Mouse (Mus musculus) G1E (cell line): Measurements from ENCODE around the gene Klk9. TPM values are rescaled to one million over a fixed set of nuclear protein-coding genes. Genes with fewer than 3 reads are reported as not detected.

Source experiments
- ATAC-seq: 2 replicates; pipeline ENCODE4 v1.8.0; 2016; ENCODE audit warnings: mild to moderate bottlenecking; ENCODE audit not compliant: insufficient number of reproducible peaks, poor library complexity, low FRiP score, severe bottlenecking; ENCODE audit errors: extremely low read depth
- DNase-seq: peaks from one replicate; pipeline ENCODE4 v3.0.0; 2012; ENCODE audit warnings: low spot score
- H3K27me3 ChIP-seq: 2 replicates; pipeline ENCODE4 v1.6.1; 2012; ENCODE audit warnings: mild to moderate bottlenecking, low read length, inconsistent platforms; ENCODE audit not compliant: insufficient read depth
- H3K36me3 ChIP-seq: replicated peaks from 2 replicates; pipeline ENCODE3; 2012; ENCODE audit warnings: mild to moderate bottlenecking, inconsistent platforms
- H3K4me1 ChIP-seq: 2 replicates; pipeline ENCODE4 v1.6.1; 2012; ENCODE audit warnings: low read depth, low read length, inconsistent platforms, mixed read lengths; ENCODE audit not compliant: insufficient read depth
- H3K4me3 ChIP-seq: 2 replicates; pipeline ENCODE4 v1.5.1; 2012; ENCODE audit warnings: low read depth, mild to moderate bottlenecking, inconsistent platforms, low read length, moderate library complexity, mixed read lengths
- H3K9me3 ChIP-seq: replicated peaks from 2 replicates; pipeline ENCODE4 v1.6.1; 2012; ENCODE audit warnings: inconsistent platforms
- CTCF ChIP-seq: IDR thresholded peaks from 2 replicates; pipeline ENCODE4 v1.5.1; 2012; ENCODE audit warnings: low read depth, low read length, inconsistent platforms, mixed read lengths
- GATA1 ChIP-seq: IDR thresholded peaks from 2 replicates; pipeline ENCODE4 v1.6.1; 2012; ENCODE audit warnings: borderline replicate concordance, low read length, inconsistent platforms, mixed read lengths
- GATA2 ChIP-seq: IDR thresholded peaks from 2 replicates; pipeline ENCODE4 v1.6.1; 2012; ENCODE audit warnings: low read depth, low read length, inconsistent platforms, borderline replicate concordance
- POLR2AphosphoS5 ChIP-seq: IDR thresholded peaks from 2 replicates; pipeline ENCODE4 v1.6.1; 2012; ENCODE audit warnings: low read depth, low read length, inconsistent platforms; ENCODE audit not compliant: insufficient replicate concordance
- TAL1 ChIP-seq: conservative IDR thresholded peaks from 2 replicates; pipeline ENCODE4 v1.6.1; 2012; ENCODE audit warnings: low read depth, low read length, inconsistent platforms, mixed read lengths
- polyA plus RNA-seq: library from polyadenylated mRNA; stranded (reverse); fragments of >175 nt; gene quantifications from 2 replicates; pipeline ENCODE4 v1.2.3, GENCODE M21; 2012
- total RNA-seq, 2 experiments: library from RNA; stranded (forward) in 1 of 2; stranded (reverse) in 1 of 2; fragments of 200-1000 nt in 1 of 2; fragments of >200 nt in 1 of 2; fragmentation: Nextera tagmentation in 1 of 2; gene quantifications; 2 replicates each; pipeline ENCODE4 v1.2.3; 2014 to 2017

The Klk9 gene
- total and polyA plus RNA-seq, 3 experiments, result not detected

DNA sequence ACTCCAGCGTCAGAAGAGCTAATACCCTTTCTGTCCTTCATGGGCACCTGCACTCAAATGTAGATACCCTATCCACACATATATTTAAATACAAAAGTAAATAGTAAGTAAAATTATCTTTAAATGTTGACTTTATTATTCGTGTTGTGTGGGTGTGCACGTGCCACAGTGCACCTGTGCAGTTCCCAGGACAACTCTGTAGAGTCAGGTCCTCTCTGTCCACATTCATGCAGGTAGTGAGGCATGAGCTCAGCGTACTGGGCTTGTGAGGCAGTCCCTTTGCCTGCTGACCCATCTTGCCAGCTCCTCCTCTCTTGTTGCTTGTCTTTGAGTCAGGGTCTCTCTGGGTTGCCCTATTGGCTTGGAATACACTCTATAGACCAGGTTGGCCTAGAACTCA is 36.0 kb downstream of the Klk9 start:
- no peaks in the 10 kb centered on the region for H3K27me3 ChIP-seq
- DNase-seq, result no peak
- no peaks in the 10 kb centered on the region for H3K9me3 ChIP-seq
- H3K4me3 ChIP-seq, result no peak overlapping the region
- no peaks in the 10 kb centered on the region for H3K36me3 ChIP-seq
- H3K4me1 ChIP-seq, result no peaks in the 10 kb centered on the region
- TF ChIP-seq GATA1 (no peak), TAL1 (no peak), POLR2AphosphoS5 (no peak), CTCF (no peak), GATA2 (no peak)
- ATAC-seq, result no peak

DNA sequence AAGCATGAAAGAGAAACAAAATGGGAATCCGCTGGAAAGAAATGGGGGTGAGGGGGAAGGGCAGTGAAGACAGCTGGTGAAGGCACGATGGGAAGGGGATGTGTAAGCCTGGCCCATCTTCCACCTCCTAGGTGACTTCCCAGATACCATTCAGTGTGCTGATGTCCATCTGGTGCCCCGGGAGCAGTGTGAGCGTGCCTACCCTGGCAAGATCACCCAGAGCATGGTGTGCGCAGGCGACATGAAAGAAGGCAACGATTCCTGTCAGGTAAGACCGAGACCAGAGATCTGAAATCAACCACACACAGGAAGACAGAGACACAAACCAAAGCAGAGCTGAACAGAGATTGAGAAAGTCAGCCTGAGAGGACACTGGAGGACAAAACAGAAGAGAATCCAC is 37.3 kb downstream of the Klk9 start:
- Histone ChIP-seq H3K9me3 (no peaks in the 10 kb centered on the region), H3K4me3 (no peak overlapping the region), H3K36me3 (no peaks in the 10 kb centered on the region), H3K27me3 (no peaks in the 10 kb centered on the region), H3K4me1 (no peaks in the 10 kb centered on the region)
- DNase-seq (no peak), ATAC-seq (no peak)
- TF ChIP-seq POLR2AphosphoS5 (no peak), TAL1 (no peak), GATA1 (no peak), CTCF (no peak)

DNA sequence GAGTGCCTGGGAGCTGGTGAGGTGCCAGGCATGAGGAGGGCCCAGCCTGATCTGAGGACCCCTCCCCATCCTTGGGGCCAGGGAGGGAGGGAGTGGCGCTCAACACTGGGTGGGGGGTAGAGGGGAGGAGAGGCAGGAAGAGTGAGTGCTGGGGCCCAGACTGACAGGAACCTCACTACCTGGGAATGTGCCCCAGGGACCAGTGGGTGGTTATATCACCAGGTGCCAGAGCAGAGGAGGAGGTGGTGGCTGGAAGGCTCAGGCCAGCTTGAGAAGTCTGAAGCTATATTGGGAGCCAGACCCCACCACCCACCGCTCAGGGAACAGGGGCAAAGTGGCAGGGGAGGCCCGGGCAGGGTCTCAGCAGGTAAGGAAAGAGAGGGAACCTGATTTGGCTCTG is 50.0 kb downstream of the Klk9 start, which contains the start of gene Klk5:
Klk5 (plus strand) TSS at position 271 of the 400 bp plus-strand sequence.
- H3K9me3 ChIP-seq, result no peaks in the 10 kb centered on the region
- ATAC-seq (no peak), DNase-seq (no peak)
- H3K27me3 ChIP-seq, result no peaks in the 10 kb centered on the region
- H3K4me3 ChIP-seq, result no peak within 1 kb of the TSS
- TF ChIP-seq CTCF (no peak), GATA1 (no peak), TAL1 (no peak), GATA2 (no peak), POLR2AphosphoS5 (no peak)
- no peaks in the 10 kb centered on the region for H3K36me3 ChIP-seq
- H3K4me1 ChIP-seq, result no peaks in the 10 kb centered on the region

DNA sequence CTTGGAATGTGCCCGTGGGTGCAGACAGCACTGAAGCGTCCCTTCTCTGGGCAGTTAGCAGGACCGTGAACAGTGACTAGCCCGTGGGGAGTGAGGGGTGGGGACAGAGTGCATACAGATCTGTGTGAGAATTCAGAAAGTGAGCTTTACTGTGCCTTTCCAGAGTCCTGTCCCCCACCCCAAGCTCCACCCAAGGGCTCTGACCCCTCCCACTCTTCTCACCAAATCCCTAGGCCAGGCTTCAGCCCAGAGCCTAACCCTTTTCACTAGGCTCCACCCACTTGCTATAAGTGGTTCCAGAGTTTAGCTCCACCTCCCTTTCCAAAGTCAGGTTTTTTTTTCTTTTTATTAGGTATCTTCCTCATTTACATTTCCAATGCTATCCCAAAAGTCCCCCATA is 52.1 kb downstream of the Klk9 start:
- ATAC-seq (no peak), DNase-seq (no peak)
- Histone ChIP-seq H3K36me3 (no peaks in the 10 kb centered on the region), H3K9me3 (no peaks in the 10 kb centered on the region), H3K4me1 (no peaks in the 10 kb centered on the region), H3K27me3 (no peaks in the 10 kb centered on the region), H3K4me3 (no peak overlapping the region)
- TF ChIP-seq TAL1 (no peak), GATA1 (no peak), POLR2AphosphoS5 (no peak), CTCF (no peak), GATA2 (no peak)

Other genes starting within 250 kb of the Klk9 start
Only the 20 nearest of the 23 such genes appear.
- 7.0 and 11.0 TPM in 2 replicates for gene Zfp719, start 212.3 kb upstream of the Klk9 start, total RNA-seq (2014; fragmentation: Nextera tagmentation)
- gene Zfp719, start 212.3 kb upstream of the Klk9 start, total RNA-seq (2017), result 6.4 and 7.8 TPM in 2 replicates
- gene Zfp719, start 212.3 kb upstream of the Klk9 start, polyA plus RNA-seq, result 0.07 and 0.12 TPM in 2 replicates
- gene Zfp819, start 184.7 kb upstream of the Klk9 start, total RNA-seq (2014; fragmentation: Nextera tagmentation), result not detected in 2 replicates
- gene Zfp819, start 184.7 kb upstream of the Klk9 start, total RNA-seq (2017), result 0.05 TPM in 1 of 2 replicates, not detected in the other
- not detected in 2 replicates for gene Zfp819, start 184.7 kb upstream of the Klk9 start, polyA plus RNA-seq
- gene Ceacam18, start 157.2 kb upstream of the Klk9 start, total RNA-seq (2014; fragmentation: Nextera tagmentation), result not detected in 2 replicates
- 0.16 and 0.29 TPM in 2 replicates for gene Ceacam18, start 157.2 kb upstream of the Klk9 start, total RNA-seq (2017)
- gene Ceacam18, start 157.2 kb upstream of the Klk9 start, polyA plus RNA-seq, result not detected in 2 replicates
- gene Siglece, start 131.7 kb upstream of the Klk9 start, total RNA-seq (2014; fragmentation: Nextera tagmentation), result 1.2 TPM in 1 of 2 replicates, not detected in the other
- 0.05 TPM in 1 of 2 replicates, not detected in the other for gene Siglece, start 131.7 kb upstream of the Klk9 start, total RNA-seq (2017)
- not detected in 2 replicates for gene Siglece, start 131.7 kb upstream of the Klk9 start, polyA plus RNA-seq
- 2.5 and 2.7 TPM in 2 replicates for gene Ctu1, start 119.9 kb upstream of the Klk9 start, total RNA-seq (2014; fragmentation: Nextera tagmentation)
- gene Ctu1, start 119.9 kb upstream of the Klk9 start, total RNA-seq (2017), result 6.5 and 8.6 TPM in 2 replicates
- gene Ctu1, start 119.9 kb upstream of the Klk9 start, polyA plus RNA-seq, result 14.9 and 20.9 TPM in 2 replicates
- not detected in 2 replicates for gene Klk14, start 101.5 kb upstream of the Klk9 start, total RNA-seq (2014; fragmentation: Nextera tagmentation)
- gene Klk14, start 101.5 kb upstream of the Klk9 start, total RNA-seq (2017), result not detected in 2 replicates
- gene Klk14, start 101.5 kb upstream of the Klk9 start, polyA plus RNA-seq, result not detected in 2 replicates
- gene Klk13, start 79.3 kb upstream of the Klk9 start, total RNA-seq (2014; fragmentation: Nextera tagmentation), result not detected in 2 replicates
- gene Klk13, start 79.3 kb upstream of the Klk9 start, total RNA-seq (2017), result 0.27 TPM in 1 of 2 replicates, not detected in the other
- not detected in 2 replicates for gene Klk13, start 79.3 kb upstream of the Klk9 start, polyA plus RNA-seq
- not detected in 2 replicates for gene Klk12, start 23.0 kb upstream of the Klk9 start, total RNA-seq (2014; fragmentation: Nextera tagmentation)
- gene Klk12, start 23.0 kb upstream of the Klk9 start, total RNA-seq (2017), result not detected in 2 replicates
- not detected in 2 replicates for gene Klk12, start 23.0 kb upstream of the Klk9 start, polyA plus RNA-seq
- not detected in 2 replicates for gene Klk11, start 17.3 kb upstream of the Klk9 start, total RNA-seq (2014; fragmentation: Nextera tagmentation)
- not detected in 2 replicates for gene Klk11, start 17.3 kb upstream of the Klk9 start, total RNA-seq (2017)
- gene Klk11, start 17.3 kb upstream of the Klk9 start, polyA plus RNA-seq, result not detected in 2 replicates
- not detected in 2 replicates for gene Klk10, start 10.9 kb upstream of the Klk9 start, total RNA-seq (2014; fragmentation: Nextera tagmentation)
- gene Klk10, start 10.9 kb upstream of the Klk9 start, total RNA-seq (2017), result not detected in 2 replicates
- not detected in 2 replicates for gene Klk10, start 10.9 kb upstream of the Klk9 start, polyA plus RNA-seq
- not detected in 2 replicates for gene Klk8, start 5.7 kb downstream of the Klk9 start, total RNA-seq (2014; fragmentation: Nextera tagmentation)
- gene Klk8, start 5.7 kb downstream of the Klk9 start, total RNA-seq (2017), result not detected in 2 replicates
- not detected in 2 replicates for gene Klk8, start 5.7 kb downstream of the Klk9 start, polyA plus RNA-seq
- not detected in 2 replicates for gene Klk7, start 19.4 kb downstream of the Klk9 start, total RNA-seq (2014; fragmentation: Nextera tagmentation)
- 0.05 TPM in 1 of 2 replicates, not detected in the other for gene Klk7, start 19.4 kb downstream of the Klk9 start, total RNA-seq (2017)
- not detected in 2 replicates for gene Klk7, start 19.4 kb downstream of the Klk9 start, polyA plus RNA-seq
- not detected in 2 replicates for gene Klk6, start 32.6 kb downstream of the Klk9 start, total RNA-seq (2014; fragmentation: Nextera tagmentation)
- 0.05 TPM in 1 of 2 replicates, not detected in the other for gene Klk6, start 32.6 kb downstream of the Klk9 start, total RNA-seq (2017)
- gene Klk6, start 32.6 kb downstream of the Klk9 start, polyA plus RNA-seq, result not detected in 2 replicates
- gene Klk5, start 50.1 kb downstream of the Klk9 start, total RNA-seq (2014; fragmentation: Nextera tagmentation), result not detected in 2 replicates
- 0.11 TPM in 1 of 2 replicates, not detected in the other for gene Klk5, start 50.1 kb downstream of the Klk9 start, total RNA-seq (2017)
- not detected in 2 replicates for gene Klk5, start 50.1 kb downstream of the Klk9 start, polyA plus RNA-seq
- not detected in 2 replicates for gene Klk4, start 89.3 kb downstream of the Klk9 start, total RNA-seq (2014; fragmentation: Nextera tagmentation)
- not detected in 2 replicates for gene Klk4, start 89.3 kb downstream of the Klk9 start, total RNA-seq (2017)
- not detected in 2 replicates for gene Klk4, start 89.3 kb downstream of the Klk9 start, polyA plus RNA-seq
- not detected in 2 replicates for gene Klk15, start 141.8 kb downstream of the Klk9 start, total RNA-seq (2014; fragmentation: Nextera tagmentation)
- gene Klk15, start 141.8 kb downstream of the Klk9 start, total RNA-seq (2017), result not detected in 2 replicates
- not detected in 2 replicates for gene Klk15, start 141.8 kb downstream of the Klk9 start, polyA plus RNA-seq
- not detected in 2 replicates for gene Klk1b8, start 158.8 kb downstream of the Klk9 start, total RNA-seq (2014; fragmentation: Nextera tagmentation)
- not detected in 2 replicates for gene Klk1b8, start 158.8 kb downstream of the Klk9 start, total RNA-seq (2017)
- gene Klk1b8, start 158.8 kb downstream of the Klk9 start, polyA plus RNA-seq, result not detected in 2 replicates
- not detected in 2 replicates for gene Klk1b1, start 174.9 kb downstream of the Klk9 start, total RNA-seq (2014; fragmentation: Nextera tagmentation)
- not detected in 2 replicates for gene Klk1b1, start 174.9 kb downstream of the Klk9 start, total RNA-seq (2017)
- not detected in 2 replicates for gene Klk1b1, start 174.9 kb downstream of the Klk9 start, polyA plus RNA-seq
- gene Klk1b9, start 184.2 kb downstream of the Klk9 start, total RNA-seq (2014; fragmentation: Nextera tagmentation), result not detected in 2 replicates
- gene Klk1b9, start 184.2 kb downstream of the Klk9 start, total RNA-seq (2017), result not detected in 2 replicates
- not detected in 2 replicates for gene Klk1b9, start 184.2 kb downstream of the Klk9 start, polyA plus RNA-seq
- gene Klk1b11, start 204.0 kb downstream of the Klk9 start, total RNA-seq (2014; fragmentation: Nextera tagmentation), result not detected in 2 replicates
- gene Klk1b11, start 204.0 kb downstream of the Klk9 start, total RNA-seq (2017), result not detected in 2 replicates
- not detected in 2 replicates for gene Klk1b11, start 204.0 kb downstream of the Klk9 start, polyA plus RNA-seq